Mouse (Mus musculus): ENCODE measurements around the gene Map6d1. TPM values are rescaled to one million over a fixed set of nuclear protein-coding genes. Genes with fewer than 3 reads are reported as not detected.

The Map6d1 gene
- 0.75 and 0.89 TPM in 2 replicates for polyA plus RNA-seq (2016; fragmentation: Nextera tagmentation; extraction: Ambion mirVana)

- Histone ChIP-seq H3K27ac (peak within 1 kb of the TSS; percentile 85), H3K9me3 (replicated peaks) (no peaks in the 10 kb centered on the region), H3K36me3 (no peaks in the 10 kb centered on the region), H3K27me3 (ENCODE audit: low read depth, poor library complexity, severe bottlenecking) (peaks cover 22% of the 10 kb centered on the region; the same call in 1 of the 2 replicates), H3K4me1 (peaks cover 8% of the 10 kb centered on the region; the same call in 1 of the 2 replicates), H3K4me3 (peak within 1 kb of the TSS; percentile 73)
- 1% methylated on average over 90 of the region's 90 CpGs for WGBS
- peak; percentile 75 for DNase-seq (ENCODE audit: low spot score)
Measured at GRCm38 (mm10) chr16:20240468-20241414, at the start of gene Map6d1. Map6d1 (minus strand) TSS chr16:20241358.

- no peaks in the 10 kb centered on the region for H3K27me3 ChIP-seq (ENCODE audit: low read depth, poor library complexity, severe bottlenecking)
- H3K9me3 ChIP-seq (replicated peaks), result no peaks in the 10 kb centered on the region
- 88% methylated on average over 4 of the region's 4 CpGs for WGBS
- H3K4me3 ChIP-seq, result no peak overlapping the region
- peaks cover 79% of the 10 kb centered on the region for H3K36me3 ChIP-seq
- no peak for DNase-seq (ENCODE audit: low spot score)
- no peak overlapping the region for H3K27ac ChIP-seq
- no peaks in the 10 kb centered on the region for H3K4me1 ChIP-seq
Measured at GRCm38 (mm10) chr16:20280238-20280637, 39.1 kb upstream of the Map6d1 start.

- 93% methylated on average over 5 of the region's 5 CpGs for WGBS
- no peaks in the 10 kb centered on the region for H3K27me3 ChIP-seq (ENCODE audit: low read depth, poor library complexity, severe bottlenecking)
- H3K4me3 ChIP-seq, result no peak overlapping the region
- no peaks in the 10 kb centered on the region for H3K4me1 ChIP-seq
- no peaks in the 10 kb centered on the region for H3K9me3 ChIP-seq (replicated peaks)
- H3K27ac ChIP-seq, result no peak overlapping the region
- H3K36me3 ChIP-seq, result peaks cover 70% of the 10 kb centered on the region
- DNase-seq (ENCODE audit: low spot score), result no peak
Measured at GRCm38 (mm10) chr16:20279395-20279794, 38.2 kb upstream of the Map6d1 start.

- Histone ChIP-seq H3K9me3 (replicated peaks) (no peaks in the 10 kb centered on the region), H3K4me3 (no peak overlapping the region), H3K27me3 (ENCODE audit: low read depth, poor library complexity, severe bottlenecking) (no peaks in the 10 kb centered on the region), H3K27ac (no peak overlapping the region), H3K36me3 (peaks cover 6% of the 10 kb centered on the region), H3K4me1 (no peaks in the 10 kb centered on the region)
- DNase-seq (ENCODE audit: low spot score), result no peak
- WGBS, result 70% methylated on average over 3 of the region's 3 CpGs
Measured at GRCm38 (mm10) chr16:20272994-20273393, 31.8 kb upstream of the Map6d1 start.

GRCm38 (mm10) chr16:20271339-20271738 is 30.2 kb upstream of the Map6d1 start:
- no peak overlapping the region for H3K4me3 ChIP-seq
- WGBS, result 84% methylated on average over 4 of the region's 4 CpGs

GRCm38 (mm10) chr16:20265089-20265488 is 23.9 kb upstream of the Map6d1 start:
- Histone ChIP-seq H3K4me3 (no peak overlapping the region), H3K4me1 (no peaks in the 10 kb centered on the region), H3K27me3 (ENCODE audit: low read depth, poor library complexity, severe bottlenecking) (no peaks in the 10 kb centered on the region), H3K27ac (no peak overlapping the region), H3K9me3 (replicated peaks) (no peaks in the 10 kb centered on the region), H3K36me3 (no peaks in the 10 kb centered on the region)
- DNase-seq (ENCODE audit: low spot score), result no peak
- WGBS, result 87% methylated on average over 7 of the region's 7 CpGs

More at GRCm38 (mm10) chr16:20271339-20271738, 30.2 kb upstream of the Map6d1 start:
- no peaks in the 10 kb centered on the region for H3K27me3 ChIP-seq (ENCODE audit: low read depth, poor library complexity, severe bottlenecking)
- no peak for DNase-seq (ENCODE audit: low spot score)
- no peak overlapping the region for H3K27ac ChIP-seq
- no peaks in the 10 kb centered on the region for H3K4me1 ChIP-seq
- H3K9me3 ChIP-seq (replicated peaks), result no peaks in the 10 kb centered on the region
- H3K36me3 ChIP-seq, result no peaks in the 10 kb centered on the region

GRCm38 (mm10) chr16:20257926-20258325 is 16.8 kb upstream of the Map6d1 start:
- H3K4me1 ChIP-seq, result no peaks in the 10 kb centered on the region
- no peak overlapping the region for H3K27ac ChIP-seq
- DNase-seq (ENCODE audit: low spot score), result peak; percentile 9
- H3K9me3 ChIP-seq (replicated peaks), result no peaks in the 10 kb centered on the region
- 84% methylated on average over 5 of the region's 5 CpGs for WGBS
- no peak overlapping the region for H3K4me3 ChIP-seq
- H3K27me3 ChIP-seq (ENCODE audit: low read depth, poor library complexity, severe bottlenecking), result no peaks in the 10 kb centered on the region
- H3K36me3 ChIP-seq, result no peaks in the 10 kb centered on the region

- H3K4me1 ChIP-seq, result no peaks in the 10 kb centered on the region
- DNase-seq (ENCODE audit: low spot score), result peak; percentile 22
- no peaks in the 10 kb centered on the region for H3K36me3 ChIP-seq
- H3K27me3 ChIP-seq (ENCODE audit: low read depth, poor library complexity, severe bottlenecking), result no peaks in the 10 kb centered on the region
- H3K9me3 ChIP-seq (replicated peaks), result no peaks in the 10 kb centered on the region
- 91% methylated on average over 9 of the region's 9 CpGs for WGBS
- no peak overlapping the region for H3K27ac ChIP-seq
- no peak overlapping the region for H3K4me3 ChIP-seq
Measured at GRCm38 (mm10) chr16:20248442-20249174, 7.5 kb upstream of the Map6d1 start.

GRCm38 (mm10) chr16:20247103-20247502 is 5.9 kb upstream of the Map6d1 start:
- Histone ChIP-seq H3K27me3 (ENCODE audit: low read depth, poor library complexity, severe bottlenecking) (peaks cover 3% of the 10 kb centered on the region; the same call in 1 of the 2 replicates), H3K36me3 (no peaks in the 10 kb centered on the region), H3K4me3 (no peak overlapping the region), H3K9me3 (replicated peaks) (no peaks in the 10 kb centered on the region), H3K27ac (no peak overlapping the region), H3K4me1 (no peaks in the 10 kb centered on the region)
- no peak for DNase-seq (ENCODE audit: low spot score)

- Histone ChIP-seq H3K36me3 (peaks cover 9% of the 10 kb centered on the region), H3K27ac (no peak overlapping the region), H3K4me1 (peaks cover 8% of the 10 kb centered on the region; the same call in 1 of the 2 replicates), H3K9me3 (replicated peaks) (no peaks in the 10 kb centered on the region), H3K4me3 (no peak overlapping the region), H3K27me3 (ENCODE audit: low read depth, poor library complexity, severe bottlenecking) (peaks cover 22% of the 10 kb centered on the region; the same call in 1 of the 2 replicates)
- peak; percentile 12 for DNase-seq (ENCODE audit: low spot score)
- 90% methylated on average over 4 of the region's 4 CpGs for WGBS
Measured at GRCm38 (mm10) chr16:20238646-20239045, 2.5 kb downstream of the Map6d1 start.

GRCm38 (mm10) chr16:20237426-20237825 is 3.7 kb downstream of the Map6d1 start:
- 82% methylated on average over 4 of the region's 4 CpGs for WGBS
- Histone ChIP-seq H3K36me3 (peaks cover 18% of the 10 kb centered on the region), H3K4me3 (no peak overlapping the region), H3K27ac (no peak overlapping the region), H3K9me3 (replicated peaks) (no peaks in the 10 kb centered on the region), H3K4me1 (peaks cover 8% of the 10 kb centered on the region; the same call in 1 of the 2 replicates), H3K27me3 (ENCODE audit: low read depth, poor library complexity, severe bottlenecking) (peaks cover 22% of the 10 kb centered on the region; the same call in 1 of the 2 replicates)
- DNase-seq (ENCODE audit: low spot score), result peak; percentile 25

- Histone ChIP-seq H3K27me3 (ENCODE audit: low read depth, poor library complexity, severe bottlenecking) (peaks cover 4% of the 10 kb centered on the region; the same call in 1 of the 2 replicates), H3K36me3 (peaks cover 47% of the 10 kb centered on the region), H3K4me1 (no peaks in the 10 kb centered on the region), H3K27ac (no peak overlapping the region), H3K9me3 (replicated peaks) (no peaks in the 10 kb centered on the region), H3K4me3 (no peak overlapping the region)
- 64% methylated on average over 4 of the region's 4 CpGs for WGBS
- no peak for DNase-seq (ENCODE audit: low spot score)
Measured at GRCm38 (mm10) chr16:20234406-20234805, 6.8 kb downstream of the Map6d1 start.

GRCm38 (mm10) chr16:20228167-20228566 is 13.0 kb downstream of the Map6d1 start:
- peaks cover 93% of the 10 kb centered on the region for H3K36me3 ChIP-seq
- H3K4me3 ChIP-seq, result no peak overlapping the region
- H3K27me3 ChIP-seq (ENCODE audit: low read depth, poor library complexity, severe bottlenecking), result no peaks in the 10 kb centered on the region
- H3K4me1 ChIP-seq, result no peaks in the 10 kb centered on the region
- WGBS, result 94% methylated on average over 5 of the region's 5 CpGs
- DNase-seq (ENCODE audit: low spot score), result no peak
- no peaks in the 10 kb centered on the region for H3K9me3 ChIP-seq (replicated peaks)
- no peak overlapping the region for H3K27ac ChIP-seq
